In genomic region chr10:41434624-41435023, GRCm38 (mm10) we compare ENCODE assay signal across 8 mouse cellular contexts. TPM values are rescaled to one million over a fixed set of nuclear protein-coding genes. Genes with fewer than 3 reads are reported as not detected.
DNase-seq lines count a peak whose midpoint lies in the region; ATAC-seq and TF ChIP-seq lines count a peak whose summit lies in the region.

No protein-coding gene starts in this region.

- H3K27ac ChIP-seq in intestine, postnatal 0 days (ENCODE audit: low read depth, low read length) = no peak overlapping the region
- H3K27ac ChIP-seq in intestine, embryonic 15.5 days = no peak overlapping the region

- TF ChIP-seq CTCF in intestine, postnatal 0 days (IDR thresholded peaks at IDR 0.05; ENCODE audit: low read depth) = peak; percentile 76

- H3K4me2 ChIP-seq in intestine, postnatal 0 days (replicated peaks; ENCODE audit: low read depth) = no peak overlapping the region
- H3K4me2 ChIP-seq in intestine, embryonic 15.5 days (replicated peaks) = no peak overlapping the region

- peak; percentile 77 for DNase-seq in adrenal gland, postnatal 14 days
- DNase-seq in gastrocnemius, postnatal 10 days = peak; percentile 39
- DNase-seq in layer of hippocampus, postnatal 14 days (ENCODE audit: low spot score in 2 of 2) = peak; percentile 23 to 39
- DNase-seq in retina, postnatal 1 day = peak; percentile 64
- DNase-seq in urinary bladder, postnatal 4 days (ENCODE audit: low spot score in 2 of 2) = no peak

- no peak overlapping the region for H3K9ac ChIP-seq in intestine, postnatal 0 days (ENCODE audit: low read depth, low read length)
- no peak overlapping the region for H3K9ac ChIP-seq in intestine, embryonic 15.5 days

- no peaks in the 10 kb centered on the region for H3K9me3 ChIP-seq in intestine, postnatal 0 days (ENCODE audit: control insufficient read depth)
- no peaks in the 10 kb centered on the region for H3K9me3 ChIP-seq in intestine, embryonic 15.5 days

- no peaks in the 10 kb centered on the region for H3K27me3 ChIP-seq in intestine, postnatal 0 days (replicated peaks; ENCODE audit: control insufficient read depth, insufficient read depth, low read length)
- H3K27me3 ChIP-seq in intestine, embryonic 15.5 days (replicated peaks) = no peaks in the 10 kb centered on the region

- no peak overlapping the region for H3K4me3 ChIP-seq in intestine, postnatal 0 days (ENCODE audit: low read depth, low read length)
- H3K4me3 ChIP-seq in intestine, embryonic 15.5 days (replicated peaks) = no peak overlapping the region

- H3K4me1 ChIP-seq in intestine, postnatal 0 days (replicated peaks; ENCODE audit: control insufficient read depth, insufficient read depth, low read length) = no peaks in the 10 kb centered on the region
- no peaks in the 10 kb centered on the region for H3K4me1 ChIP-seq in intestine, embryonic 15.5 days (replicated peaks)

- WGBS in intestine, postnatal 0 days = 30% methylated on average over 4 of the region's 4 CpGs
- 24% methylated on average over 4 of the region's 4 CpGs for WGBS in intestine, embryonic 15.5 days

- H3K36me3 ChIP-seq in intestine, postnatal 0 days (ENCODE audit: control insufficient read depth, insufficient read depth) = no peaks in the 10 kb centered on the region
- H3K36me3 ChIP-seq in intestine, embryonic 15.5 days = no peaks in the 10 kb centered on the region

- no peak for ATAC-seq in intestine, postnatal 0 days
- no peak; the same call in 1 of the 2 replicates for ATAC-seq in intestine, embryonic 15.5 days
- peak; percentile 43 for ATAC-seq in CD4-positive, CD25-positive, alpha-beta regulatory T cell, adult 4 months

RNA-seq across cellular contexts. Expression of gene Zbtb24, which starts 15.6 kb away (rescaled TPM):
- polyA plus RNA-seq in intestine, postnatal 0 days (2015; fragmentation: Nextera tagmentation; extraction: Ambion mirVana) = 12.9 and 16.0 TPM in 2 replicates
- 13.3 and 14.3 TPM in 2 replicates for polyA plus RNA-seq in intestine, embryonic 15.5 days (2015; fragmentation: Nextera tagmentation; extraction: Ambion mirVana)
- 10 to 100 TPM; 27.5 to 35.8 TPM for polyA plus RNA-seq in CD4-positive, CD25-positive, alpha-beta regulatory T cell, adult 4 months (2017; shearing (Covaris generic))
- 16.7 and 18.7 TPM in 2 replicates for total RNA-seq in adrenal gland, postnatal 14 days (2021)
- 1 to 10 TPM; 6.0 to 8.5 TPM for total RNA-seq in gastrocnemius, postnatal 10 days (2021)
- 10 to 100 TPM; 16.0 to 16.1 TPM for total RNA-seq in layer of hippocampus, postnatal 14 days (2021)

RNA-seq across cellular contexts. Expression of gene Mical1, which starts 41.5 kb away (rescaled TPM):
- 32.2 and 37.7 TPM in 2 replicates for polyA plus RNA-seq in intestine, postnatal 0 days (2015; fragmentation: Nextera tagmentation; extraction: Ambion mirVana)
- 25.0 and 26.6 TPM in 2 replicates for polyA plus RNA-seq in intestine, embryonic 15.5 days (2015; fragmentation: Nextera tagmentation; extraction: Ambion mirVana)
- polyA plus RNA-seq in CD4-positive, CD25-positive, alpha-beta regulatory T cell, adult 4 months (2017; shearing (Covaris generic)) = 100 to 1,000 TPM in 1 of 2 experiments, 10 to 100 TPM in 1; 61.7 to 140 TPM
- 8.6 and 20.7 TPM in 2 replicates for total RNA-seq in adrenal gland, postnatal 14 days (2021)
- total RNA-seq in gastrocnemius, postnatal 10 days (2021) = 10 to 100 TPM; 17.3 to 26.9 TPM
- total RNA-seq in layer of hippocampus, postnatal 14 days (2021) = 10 to 100 TPM; 24.5 to 31.3 TPM

RNA-seq across cellular contexts. Expression of gene Smpd2, which starts 55.5 kb away (rescaled TPM):
- polyA plus RNA-seq in intestine, postnatal 0 days (2015; fragmentation: Nextera tagmentation; extraction: Ambion mirVana) = 65.1 and 65.8 TPM in 2 replicates
- polyA plus RNA-seq in intestine, embryonic 15.5 days (2015; fragmentation: Nextera tagmentation; extraction: Ambion mirVana) = 50.2 and 56.2 TPM in 2 replicates
- 10 to 100 TPM; 34.8 to 42.2 TPM for polyA plus RNA-seq in CD4-positive, CD25-positive, alpha-beta regulatory T cell, adult 4 months (2017; shearing (Covaris generic))
- total RNA-seq in adrenal gland, postnatal 14 days (2021) = 23.5 and 25.0 TPM in 2 replicates
- total RNA-seq in gastrocnemius, postnatal 10 days (2021) = 10 to 100 TPM; 12.8 to 14.3 TPM
- 10 to 100 TPM; 21.1 to 23.3 TPM for total RNA-seq in layer of hippocampus, postnatal 14 days (2021)

RNA-seq across cellular contexts. Expression of gene Ppil6, which starts 55.6 kb away (rescaled TPM):
- polyA plus RNA-seq in intestine, postnatal 0 days (2015; fragmentation: Nextera tagmentation; extraction: Ambion mirVana) = 1.0 and 1.3 TPM in 2 replicates
- 0.57 and 0.63 TPM in 2 replicates for polyA plus RNA-seq in intestine, embryonic 15.5 days (2015; fragmentation: Nextera tagmentation; extraction: Ambion mirVana)
- polyA plus RNA-seq in CD4-positive, CD25-positive, alpha-beta regulatory T cell, adult 4 months (2017; shearing (Covaris generic)) = not detected
- total RNA-seq in adrenal gland, postnatal 14 days (2021) = 1.0 and 1.1 TPM in 2 replicates
- not detected for total RNA-seq in gastrocnemius, postnatal 10 days (2021)
- total RNA-seq in layer of hippocampus, postnatal 14 days (2021) = 1 to 10 TPM; 7.3 to 7.4 TPM

Comparison
In these comparisons a context has a peak if more than half of its experiments do, and no peak if none do; other contexts are left out.
1. DNase-seq: peak in adrenal gland, postnatal 14 days (single experiment), gastrocnemius, postnatal 10 days (single experiment), layer of hippocampus, postnatal 14 days (2 of 2) and retina, postnatal 1 day (single experiment); none in urinary bladder, postnatal 4 days (0 of 2).